Mouse (Mus musculus) layer of hippocampus, postnatal 36 days (tissue): ENCODE results near the gene Ltbp1. TPM values are rescaled to one million over a fixed set of nuclear protein-coding genes. Genes with fewer than 3 reads are reported as not detected.

Experiments used
- DNase-seq, 2 experiments: peaks; one replicate each; pipeline ENCODE4 v3.0.0; 2022
- total RNA-seq, 2 experiments: library from RNA; stranded (reverse); gene quantifications; 2 replicates each; pipeline ENCODE4 v1.2.3; 2021

The Ltbp1 gene
- total RNA-seq, 2 experiments from 2014 or later: 6.4 to 7.5 TPM

DNA sequence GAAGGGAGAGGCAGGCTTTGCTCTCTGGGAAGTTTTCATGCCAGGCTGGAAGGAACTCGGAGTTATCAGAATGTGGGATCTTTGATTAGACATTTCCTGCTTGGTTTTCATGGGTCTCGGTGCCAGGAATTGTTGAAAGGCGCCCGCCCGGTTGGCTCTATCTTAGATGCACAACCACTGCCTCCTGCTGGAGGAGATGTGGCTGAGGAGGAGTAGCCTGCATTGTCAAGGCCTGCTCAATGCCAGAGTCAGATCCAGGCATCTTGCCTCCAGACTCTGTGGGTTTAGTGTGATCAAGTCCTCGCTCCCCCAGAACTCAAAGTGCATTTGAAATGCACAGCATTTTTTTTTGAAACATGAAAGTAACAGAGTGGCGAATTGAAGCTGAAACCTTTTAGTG is 364.0 kb downstream of the Ltbp1 start:
- no peak for DNase-seq

- DNase-seq: no peak
Observed at GRCm38 (mm10) chr17:75370120-75370519, 364.8 kb downstream of the Ltbp1 start.

- no peak for DNase-seq
Observed at GRCm38 (mm10) chr17:75371650-75372049, 366.3 kb downstream of the Ltbp1 start.

- DNase-seq: peak in 1 of 2 experiments; percentile 20
Observed at GRCm38 (mm10) chr17:75372371-75372770, 367.0 kb downstream of the Ltbp1 start.

- DNase-seq: no peak
Observed at GRCm38 (mm10) chr17:75374287-75375024, 369.1 kb downstream of the Ltbp1 start.

DNA sequence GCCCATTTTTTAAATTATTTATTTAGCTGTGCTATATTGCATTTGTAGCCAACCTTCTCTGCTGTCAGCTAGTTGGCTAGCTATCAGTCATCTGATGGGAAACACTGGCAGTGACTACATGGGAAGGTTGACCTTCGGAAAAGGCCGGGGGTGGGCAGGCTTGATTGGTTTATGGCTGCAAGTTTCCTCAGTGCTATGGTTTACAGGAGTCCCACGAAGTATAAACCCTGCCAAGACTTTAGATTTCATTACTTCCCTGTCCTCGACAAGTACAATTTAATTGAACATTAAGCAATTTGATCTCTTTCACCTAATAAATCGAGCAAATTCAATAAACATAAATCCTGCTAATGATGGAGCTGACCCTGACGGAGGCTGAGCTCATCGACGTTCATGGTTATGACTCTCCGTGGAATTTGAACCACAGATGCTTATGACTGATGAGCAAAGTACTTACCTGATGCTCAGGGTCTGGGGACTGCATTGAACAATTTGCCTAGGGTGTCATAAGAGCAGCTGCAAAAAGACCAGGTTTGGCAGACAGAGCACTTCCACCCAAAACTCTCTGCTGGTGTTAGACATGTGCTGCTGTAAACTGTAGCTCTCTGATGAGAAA is 373.0 kb downstream of the Ltbp1 start:
- DNase-seq: no peak

- DNase-seq: no peak
Observed at GRCm38 (mm10) chr17:75380167-75380566, 374.8 kb downstream of the Ltbp1 start.

DNA sequence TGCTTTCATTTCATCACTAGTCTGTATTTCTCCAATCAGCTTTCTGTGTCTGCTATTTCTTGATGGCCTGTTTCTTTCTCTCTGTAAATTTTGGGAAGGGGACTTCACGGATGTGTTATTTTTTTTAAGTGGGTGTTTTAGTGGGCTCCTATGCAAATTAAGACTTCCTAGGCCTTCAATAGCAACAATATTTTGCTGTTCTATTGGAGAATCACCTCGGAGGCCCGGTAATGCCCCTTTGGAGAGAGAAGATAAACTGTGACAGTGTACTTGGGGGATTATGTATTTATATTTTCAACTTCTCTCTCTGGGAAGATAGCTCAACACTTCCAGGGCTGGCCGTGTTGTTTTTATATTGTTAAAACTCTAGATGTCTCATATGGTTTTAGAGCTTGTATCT is 383.0 kb downstream of the Ltbp1 start:
- no peak for DNase-seq

- no peak for DNase-seq
Observed at GRCm38 (mm10) chr17:75390142-75390541, 384.8 kb downstream of the Ltbp1 start.

- no peak for DNase-seq
Observed at GRCm38 (mm10) chr17:75391429-75392192, 386.2 kb downstream of the Ltbp1 start.

DNA sequence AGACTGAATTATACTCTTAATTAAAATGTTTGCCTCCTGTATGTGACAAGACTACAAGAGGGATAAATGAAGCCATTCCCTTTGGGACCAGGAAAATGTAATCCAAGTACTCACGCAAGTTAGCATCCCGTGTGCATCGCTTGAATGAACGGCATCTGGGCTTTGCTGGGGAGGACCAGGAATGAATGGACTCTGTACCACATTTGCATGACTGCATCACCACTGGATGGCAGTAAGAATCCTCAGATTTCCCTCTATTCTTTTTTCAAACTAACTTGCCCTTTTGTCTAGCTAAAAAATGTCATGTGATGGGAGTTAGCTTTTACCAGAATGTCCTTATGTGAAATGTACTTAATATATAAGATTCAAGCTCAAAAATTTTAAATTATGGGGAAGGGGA is 401.0 kb downstream of the Ltbp1 start:
- no peak for DNase-seq

DNA sequence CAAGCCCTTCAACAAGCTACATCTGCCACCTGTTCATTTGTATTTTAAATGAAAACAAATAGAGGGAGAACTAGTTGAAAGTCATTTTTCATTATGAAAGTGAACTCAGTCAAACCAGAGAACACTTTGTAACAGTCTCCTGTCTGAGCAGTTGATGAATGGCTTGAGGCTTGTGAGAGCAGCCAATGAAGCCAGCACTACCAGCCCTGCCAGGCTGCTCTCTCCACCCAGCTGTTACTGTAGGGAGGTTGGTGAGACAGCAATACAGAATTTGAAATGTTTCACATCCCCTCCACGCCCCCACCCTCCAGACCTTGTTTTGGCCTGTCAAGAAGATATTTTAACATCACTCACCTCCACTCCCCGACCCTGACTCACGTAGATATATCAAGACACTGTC is 411.5 kb downstream of the Ltbp1 start:
- no peak for DNase-seq

DNA sequence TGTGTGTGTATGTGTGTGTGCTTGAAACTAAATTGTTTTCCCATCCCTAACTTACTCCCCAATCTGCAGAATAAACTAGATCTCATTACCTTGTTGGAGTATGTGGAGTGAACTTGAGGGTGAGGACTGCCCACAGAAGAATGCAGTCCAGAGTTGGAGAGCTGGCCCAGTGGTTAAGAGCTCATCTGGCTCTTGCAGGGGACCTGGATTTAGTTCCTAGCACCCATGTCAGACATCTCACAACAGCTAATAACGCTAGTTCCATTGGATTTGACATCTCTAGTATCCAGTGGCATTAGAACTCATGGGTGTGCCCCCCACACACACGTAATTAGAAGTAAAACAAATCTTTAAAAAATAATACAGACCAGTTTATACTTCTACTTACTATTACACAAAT is 428.8 kb downstream of the Ltbp1 start:
- no peak for DNase-seq

- DNase-seq: no peak
Observed at GRCm38 (mm10) chr17:75434871-75435270, 429.5 kb downstream of the Ltbp1 start.

- DNase-seq: no peak
Observed at GRCm38 (mm10) chr17:75435599-75435998, 430.2 kb downstream of the Ltbp1 start, which contains the start of gene Rasgrp3. Gene Rasgrp3 (plus strand): TSS chr17:75435896.

- no peak for DNase-seq
Observed at GRCm38 (mm10) chr17:75436095-75436494, 430.7 kb downstream of the Ltbp1 start.

DNA sequence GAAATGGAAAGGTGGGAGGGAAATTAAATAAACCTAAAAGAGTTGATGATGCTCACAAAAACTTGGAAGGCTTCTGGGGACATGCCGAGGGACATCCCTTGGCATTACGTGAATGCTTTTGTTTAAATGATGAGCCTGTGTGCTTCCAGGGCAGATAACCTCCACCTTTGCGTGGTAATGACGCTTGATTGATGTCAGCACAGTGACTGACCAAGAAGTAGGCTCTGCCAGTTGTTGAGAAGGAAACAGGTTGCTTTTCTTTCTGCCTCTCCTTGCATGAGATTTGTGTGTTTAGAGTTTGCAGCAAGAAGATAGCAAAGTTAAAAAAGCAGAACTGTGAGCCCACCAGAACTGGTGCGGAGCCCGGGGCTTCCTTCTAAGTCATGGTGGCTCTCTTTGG is 431.5 kb downstream of the Ltbp1 start:
- DNase-seq: no peak

DNA sequence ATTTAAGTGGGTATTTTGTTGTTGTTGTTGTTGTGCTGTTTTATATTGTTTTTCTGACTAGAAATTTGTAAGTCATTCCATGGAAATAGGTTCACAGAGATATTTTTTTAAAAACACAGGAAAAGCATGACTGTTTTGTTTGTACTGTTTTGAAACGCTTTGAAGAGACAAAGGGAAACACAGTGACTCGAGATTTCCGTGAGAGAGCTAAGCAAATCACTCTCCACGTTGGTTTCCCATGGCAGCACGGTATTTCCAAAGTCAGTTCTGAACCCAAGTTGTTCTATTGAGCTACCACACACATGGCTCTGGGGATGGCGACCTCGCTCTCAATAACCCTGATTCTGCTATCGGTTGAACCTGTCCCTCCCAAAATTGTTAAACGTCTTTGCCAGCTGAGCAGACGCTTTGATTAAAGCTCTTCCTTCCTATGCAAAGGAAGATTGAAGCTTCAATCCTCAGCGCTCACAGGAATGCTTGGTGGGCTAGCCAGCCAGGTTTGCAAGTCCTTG is 431.9 kb downstream of the Ltbp1 start:
- no peak for DNase-seq

GRCm38 (mm10) chr17:75438162-75438561 is 432.8 kb downstream of the Ltbp1 start:
- DNase-seq: no peak

GRCm38 (mm10) chr17:75439062-75439461 is 433.7 kb downstream of the Ltbp1 start:
- DNase-seq: no peak

DNA sequence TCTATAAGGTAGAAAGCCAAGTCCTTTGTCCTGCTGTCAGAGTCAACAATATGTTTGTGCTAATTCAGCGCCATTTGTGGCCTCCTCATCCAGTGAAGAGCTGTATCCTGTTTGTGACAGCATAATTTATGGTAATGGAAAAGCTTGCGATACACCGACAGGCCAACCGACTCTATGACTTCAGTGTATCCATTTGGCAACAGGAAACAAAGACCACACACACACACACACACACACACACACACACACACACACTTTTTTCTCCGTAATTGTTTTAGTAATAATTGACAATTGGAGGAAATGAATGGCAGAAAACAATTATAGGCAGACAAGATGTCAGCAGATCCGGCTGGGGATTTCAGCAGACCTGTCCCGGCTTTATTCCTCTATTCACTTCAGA is 435.3 kb downstream of the Ltbp1 start:
- DNase-seq: no peak

DNA sequence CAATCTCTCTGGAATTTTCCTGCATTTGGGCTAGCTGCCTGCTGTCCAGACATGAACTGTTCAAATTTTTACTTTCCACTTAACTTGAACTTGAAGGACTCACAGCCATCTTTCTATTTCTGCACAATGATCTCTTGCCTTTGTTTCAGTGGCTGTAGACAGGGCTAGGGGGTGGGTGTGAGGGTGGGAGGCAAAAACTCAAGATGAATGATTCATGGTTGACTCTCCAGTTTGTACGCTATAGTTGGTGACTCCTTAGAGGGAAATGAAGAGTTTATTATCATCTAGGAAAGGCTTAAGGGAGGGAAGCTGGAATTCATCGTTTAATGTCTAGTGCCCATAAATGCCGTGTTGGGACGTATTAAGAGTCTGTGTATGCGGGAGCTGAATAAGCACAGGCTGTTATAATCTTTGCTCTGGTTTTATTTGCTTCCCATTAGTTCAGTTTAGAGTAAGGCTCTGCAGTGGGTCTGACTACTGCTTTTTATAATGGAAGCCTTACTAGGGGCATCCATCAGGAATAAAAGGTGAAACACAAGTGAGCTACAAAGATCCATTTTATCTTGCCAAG is 436.0 kb downstream of the Ltbp1 start:
- DNase-seq: no peak
